Mouse (Mus musculus): Measurements from ENCODE around the gene Ctag2. TPM values are rescaled to one million over a fixed set of nuclear protein-coding genes. Genes with fewer than 3 reads are reported as not detected.

Ctag2 gene
- total RNA-seq (2017) = not detected in 2 replicates

GRCm38 (mm10) chrX:65047344-65047743 is at the start of gene Ctag2:
Gene Ctag2 (plus strand): TSS chrX:65047644.
- ATAC-seq (replicated peaks in 1 of 2; ENCODE audit: insufficient read depth in 1 of 2, low FRiP score in 2 of 2, low TSS enrichment in 1 of 2, low read depth in 1 of 2, poor library complexity in 2 of 2, severe bottlenecking in 2 of 2) = no peak
